Mouse (Mus musculus) adrenal gland, postnatal 10 days (tissue): ENCODE data around the gene Kiz. TPM values are rescaled to one million over a fixed set of nuclear protein-coding genes. Genes with fewer than 3 reads are reported as not detected.
A peak's percentile ranks its signal among the peaks of the same experiment; 100 is the strongest.

ENCODE experiments used
- DNase-seq: peaks from one replicate; pipeline ENCODE4 v3.0.0; 2021; ENCODE audit warnings: mixed read lengths
- total RNA-seq, 2 experiments: library from RNA; stranded (reverse); gene quantifications; 2 replicates each; pipeline ENCODE4 v1.2.3; 2021

The Kiz gene
- total RNA-seq, 2 experiments from 2014 or later = 37.6 to 43.8 TPM

DNA sequence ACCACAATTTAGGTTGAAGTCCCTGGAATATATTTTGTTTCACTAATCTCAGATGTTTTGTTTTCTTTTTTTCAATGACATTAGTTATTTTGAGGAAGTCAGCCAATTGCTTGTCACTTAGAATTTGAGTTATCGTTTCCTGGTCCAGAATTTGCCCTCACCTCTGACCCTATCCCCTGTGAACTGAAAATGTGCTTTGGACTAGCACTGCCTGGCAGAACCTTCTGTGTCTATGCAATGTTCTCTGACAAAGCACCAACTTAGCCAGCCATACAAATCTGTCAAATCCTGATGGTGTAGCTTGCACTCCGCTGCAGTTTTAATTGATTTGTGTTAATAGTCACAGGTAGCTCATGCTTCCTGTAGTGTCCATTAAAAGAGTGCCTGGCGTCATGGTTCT, 10.1 kb downstream of the Kiz start:
- DNase-seq = peak; percentile 27

DNA sequence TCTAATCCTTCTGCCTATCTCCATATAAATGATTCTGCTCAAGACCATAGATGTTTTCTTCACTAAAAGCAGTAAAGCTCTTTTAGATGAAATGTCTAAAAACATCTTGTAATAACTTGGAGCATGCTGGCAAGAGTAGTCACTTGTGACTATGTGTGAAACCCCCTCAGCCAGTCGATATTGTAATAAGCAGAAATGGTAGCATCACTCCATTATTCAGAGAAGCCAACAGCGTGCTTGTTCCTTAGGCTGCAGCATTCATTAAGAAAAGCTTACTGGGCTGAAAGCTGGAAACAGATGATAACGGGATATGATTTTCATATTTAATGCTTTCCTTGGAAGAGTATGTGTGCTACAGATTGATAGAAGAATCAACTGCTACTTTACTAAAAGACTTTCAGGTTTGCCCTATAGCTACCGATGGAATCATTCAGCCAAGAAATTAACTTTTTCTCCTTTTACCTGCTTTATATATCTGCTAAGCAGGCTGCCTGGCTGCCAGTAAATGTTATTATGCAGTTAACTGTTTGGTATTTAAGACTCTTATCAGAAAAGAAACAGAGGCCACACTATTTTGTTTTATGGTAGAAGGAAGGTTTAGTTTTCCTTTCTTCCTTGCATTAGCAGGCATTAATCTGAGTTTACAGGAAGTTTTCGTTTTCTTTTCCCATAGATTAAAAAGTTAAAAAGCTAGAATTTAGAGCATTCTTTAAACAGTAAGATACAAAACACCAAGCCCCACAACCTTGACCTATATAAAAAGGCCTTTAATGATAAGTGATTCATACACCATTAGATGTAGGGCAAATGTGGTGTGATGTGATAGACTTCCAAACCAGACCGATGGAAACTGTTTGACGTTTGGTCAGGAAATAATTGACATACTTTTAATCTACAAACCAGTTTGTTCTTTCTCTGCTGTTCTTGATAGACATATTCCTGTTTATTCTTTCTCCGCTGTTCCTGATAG, 15.9 kb downstream of the Kiz start:
- DNase-seq = no peak

DNA sequence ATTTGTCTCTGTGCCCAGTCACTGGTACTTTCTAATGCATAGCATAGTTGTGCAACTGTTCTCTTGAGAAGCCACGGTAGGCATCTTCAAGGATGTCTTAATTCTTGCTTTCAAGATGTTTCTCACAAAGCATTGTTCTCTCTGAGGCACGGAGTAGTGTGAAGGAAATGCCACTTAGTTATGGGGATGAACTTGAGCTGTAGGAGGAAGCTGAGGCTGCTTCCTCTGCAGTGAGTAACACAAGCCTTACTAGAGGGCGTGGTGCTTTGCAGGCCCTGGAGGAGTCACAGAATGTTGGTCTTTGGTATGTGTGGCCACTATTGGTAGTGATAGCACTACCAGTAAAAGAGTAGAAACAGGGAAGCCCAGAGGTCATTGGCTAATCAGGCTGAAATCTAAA, 17.0 kb downstream of the Kiz start:
- DNase-seq = no peak

DNA sequence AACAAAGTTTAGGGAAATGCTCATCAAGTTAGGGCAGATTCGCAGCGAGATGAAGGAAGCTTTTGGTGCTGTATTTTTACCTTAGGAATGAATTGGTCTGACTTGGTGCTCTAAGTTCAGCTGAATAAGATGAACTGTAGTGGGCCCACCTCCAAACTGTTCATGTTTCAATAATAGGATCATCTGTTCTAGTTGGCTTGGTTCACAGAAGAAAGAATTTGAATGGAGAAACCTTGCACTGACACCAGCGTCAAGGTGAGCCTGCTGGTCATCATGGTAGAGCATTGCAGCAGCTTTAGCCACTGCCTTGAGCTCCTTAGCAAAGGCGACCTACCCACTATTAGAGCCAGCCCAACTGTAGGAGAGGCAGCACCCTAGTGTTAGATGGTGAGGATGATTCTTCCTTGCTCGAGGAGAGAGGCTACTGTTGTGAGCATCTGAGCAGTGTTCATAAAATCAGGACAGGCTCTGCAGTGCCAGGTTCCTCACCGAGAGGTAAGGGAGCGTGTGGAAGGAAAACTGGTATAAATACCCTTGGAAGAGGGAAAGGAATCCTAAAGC, 18.3 kb downstream of the Kiz start:
- DNase-seq = no peak

DNA sequence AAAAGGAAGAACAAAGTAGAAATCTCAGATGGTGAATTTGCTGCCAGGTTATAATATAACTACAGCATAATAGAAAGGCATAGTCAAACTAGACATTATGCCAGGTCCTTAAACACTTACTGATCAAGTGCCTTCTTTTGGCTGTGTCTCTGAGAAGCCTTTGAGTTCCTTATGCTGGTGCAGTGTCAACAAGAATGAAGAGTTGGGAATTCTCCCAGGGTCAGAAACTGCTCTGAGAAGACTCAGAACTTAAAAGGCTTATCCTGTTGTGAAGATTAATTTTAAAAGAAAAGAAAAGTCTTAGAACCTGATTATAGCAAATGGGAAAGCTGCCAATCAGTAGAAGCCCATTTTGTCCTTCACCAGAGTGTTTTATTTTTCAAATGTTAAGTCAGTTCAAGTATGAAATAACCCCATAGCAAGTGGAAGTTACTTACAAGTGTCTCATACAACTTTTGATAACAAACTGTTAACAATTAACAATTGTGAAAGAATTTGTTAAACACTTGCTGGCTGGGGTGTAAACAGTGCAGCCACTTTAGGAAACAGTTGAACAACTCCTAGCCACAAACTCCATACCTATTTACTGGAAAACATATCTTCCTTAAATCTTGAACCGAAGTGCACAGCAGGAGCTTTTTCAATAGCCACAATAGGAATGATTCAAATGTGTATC, 21.9 kb downstream of the Kiz start:
- no peak for DNase-seq

DNA sequence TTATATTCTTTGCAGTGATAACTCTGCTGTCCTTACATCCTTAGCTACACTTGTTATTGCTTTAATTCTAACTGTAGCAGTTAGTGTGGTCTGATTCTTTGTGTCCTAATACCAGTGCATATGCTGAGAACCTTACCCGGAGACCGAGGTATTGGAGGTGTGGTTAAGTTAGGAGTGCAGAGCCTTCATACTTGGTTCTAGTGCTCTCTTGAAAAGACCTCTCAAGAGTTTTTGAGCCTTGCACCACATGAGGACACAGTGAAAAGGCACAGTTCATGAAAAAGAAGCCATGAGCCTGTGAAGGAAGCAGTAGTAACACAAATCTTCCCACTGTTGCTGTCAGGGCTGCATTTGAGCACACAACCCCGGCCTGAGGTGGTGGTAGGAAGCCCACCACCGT, 26.0 kb downstream of the Kiz start:
- DNase-seq = no peak

DNA sequence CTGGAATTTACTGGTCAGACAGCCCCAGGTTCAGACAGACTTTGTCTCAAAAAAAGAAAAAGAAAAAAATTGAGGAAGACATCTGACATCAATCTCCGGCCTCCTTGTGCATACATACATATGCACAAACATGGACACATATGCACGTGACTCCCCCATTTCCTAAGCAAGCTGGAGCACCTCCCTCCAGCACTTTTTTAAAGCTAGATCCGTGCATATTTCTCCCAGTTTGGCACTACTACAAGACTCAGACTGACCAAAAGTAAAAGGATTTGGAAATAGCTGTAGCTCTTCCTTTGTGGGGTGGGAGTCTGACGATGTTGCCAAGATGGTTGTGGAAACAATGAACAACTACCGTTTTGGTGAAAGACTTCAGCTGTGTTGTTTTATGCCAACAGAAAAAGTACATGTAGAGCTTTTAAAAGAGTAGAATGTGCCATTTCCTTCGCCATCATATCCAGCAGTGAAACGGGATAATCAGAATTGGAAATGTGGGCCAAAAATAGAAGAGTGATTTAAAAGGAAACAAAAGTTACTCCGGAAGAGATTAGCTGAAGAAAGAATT, 28.7 kb downstream of the Kiz start:
- no peak for DNase-seq

DNA sequence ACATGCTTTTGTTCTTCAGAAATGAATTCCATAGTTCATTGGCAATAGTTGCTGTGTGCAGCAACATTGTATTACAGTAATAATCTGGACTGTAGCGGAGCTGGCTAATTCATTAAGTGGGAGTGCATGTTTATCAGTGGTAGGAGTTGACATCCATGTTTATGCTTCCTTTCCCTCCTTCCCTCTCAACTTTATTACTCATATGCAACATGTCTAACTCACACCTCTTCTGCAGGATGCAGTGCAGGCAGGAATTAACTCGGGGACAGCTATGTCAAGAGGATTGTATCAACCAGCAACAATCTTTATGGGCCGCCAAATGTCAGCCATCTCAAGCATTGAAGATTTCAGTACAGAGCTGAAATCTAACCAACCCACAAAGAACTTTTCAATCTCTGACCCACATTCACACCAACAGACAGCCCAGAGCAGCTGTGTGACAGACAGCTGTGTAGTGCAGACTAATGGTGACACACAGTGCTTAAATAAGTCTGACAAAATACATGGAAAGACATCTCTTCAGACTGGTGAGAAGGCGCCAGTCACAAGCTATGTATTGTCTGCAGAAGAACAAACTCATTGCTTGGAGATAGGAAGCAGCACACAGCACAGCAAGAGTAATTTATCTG, 33.2 kb downstream of the Kiz start:
- no peak for DNase-seq

DNA sequence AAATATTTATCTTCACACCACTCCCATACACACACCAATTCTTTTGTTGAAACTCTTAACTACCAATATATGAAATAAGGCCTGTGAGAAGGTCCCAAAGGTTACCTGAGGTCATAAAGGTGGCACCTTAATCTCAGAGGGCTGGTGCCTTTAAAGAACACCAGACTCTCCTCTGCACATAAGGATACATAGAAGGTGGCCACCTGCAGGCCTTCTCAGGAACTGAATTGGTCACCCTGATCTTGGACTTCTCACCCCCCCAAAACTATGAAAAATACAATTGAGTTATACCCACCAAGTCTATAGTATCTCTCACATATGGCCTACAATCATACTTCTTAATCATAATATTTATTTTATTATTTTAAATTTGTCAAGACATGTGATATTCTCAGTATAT, 43.3 kb downstream of the Kiz start:
- DNase-seq = no peak

DNA sequence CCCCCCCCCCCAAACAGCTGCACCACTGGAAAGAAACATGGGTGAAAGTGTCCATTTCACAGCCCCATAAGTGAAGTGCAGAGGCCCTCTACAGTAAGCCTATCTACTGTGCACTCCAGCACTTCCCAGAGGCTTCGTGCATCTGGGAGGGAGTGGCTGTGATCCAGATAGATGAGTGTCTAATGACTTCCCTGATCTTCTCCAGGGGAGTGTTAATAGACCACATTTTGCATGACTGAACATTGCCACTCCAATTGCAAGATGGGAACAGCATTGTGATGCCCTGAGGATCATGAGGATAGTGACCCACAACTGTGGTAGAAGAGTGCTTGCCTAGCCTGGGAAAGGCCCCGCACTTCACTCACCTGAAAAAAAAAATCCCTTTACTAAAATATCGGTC, 60.4 kb downstream of the Kiz start:
- DNase-seq = no peak

DNA sequence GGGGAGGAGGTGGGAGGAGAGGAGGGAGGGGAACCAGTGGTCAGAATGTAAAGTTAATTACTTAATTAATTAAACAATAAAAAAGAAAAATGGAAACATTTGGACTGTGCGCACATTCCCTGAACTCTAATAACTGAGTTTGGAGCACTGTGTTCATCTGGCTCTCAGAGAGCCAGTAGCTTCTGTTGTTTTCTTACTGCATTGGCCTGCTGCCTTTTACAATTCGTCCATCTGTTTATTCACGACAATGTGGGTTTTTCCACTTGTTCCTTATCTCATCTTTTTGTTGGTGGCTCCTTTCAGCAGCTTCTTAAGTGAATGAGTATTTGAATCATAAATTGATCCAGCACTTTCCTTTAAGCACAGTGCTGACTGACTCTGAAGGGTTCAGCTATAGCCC, 62.1 kb downstream of the Kiz start:
- no peak for DNase-seq

DNA sequence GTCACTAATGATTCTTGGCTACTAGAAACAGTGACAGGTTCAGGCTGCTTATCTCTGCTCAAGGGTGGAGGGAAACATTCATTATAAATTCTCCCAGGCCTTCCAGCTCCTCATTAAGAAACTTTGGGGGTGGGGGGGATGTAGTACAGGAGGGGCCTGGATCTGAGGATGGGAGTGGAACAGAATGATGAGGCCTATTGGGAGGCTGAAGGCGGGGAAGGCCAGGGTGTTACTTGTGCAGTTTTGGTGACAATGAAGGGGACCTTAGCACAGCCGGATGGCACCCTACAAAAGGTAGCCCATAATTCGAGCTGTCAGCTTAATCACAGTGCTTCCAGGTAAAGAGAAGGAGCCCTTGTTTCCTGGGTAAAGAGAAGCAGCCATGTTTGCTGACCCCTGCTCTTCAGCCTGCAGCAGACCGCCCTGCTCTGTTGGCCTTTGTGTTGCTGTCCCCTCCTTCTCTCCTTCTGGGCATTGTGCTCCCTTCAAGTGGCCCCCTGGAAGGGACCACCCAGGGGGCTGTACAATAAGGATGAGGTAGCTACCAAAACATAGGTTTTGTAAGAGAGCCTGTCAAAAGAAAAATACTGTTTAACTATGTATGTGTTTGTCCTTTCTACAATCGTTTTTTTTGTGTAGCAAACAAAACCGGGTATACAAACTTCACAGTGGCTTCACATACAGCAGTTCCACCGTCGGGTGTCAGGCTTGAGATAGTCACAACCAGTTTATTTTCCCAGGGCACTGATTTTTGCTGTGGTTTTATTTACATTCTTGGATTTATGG, 64.9 kb downstream of the Kiz start:
- no peak for DNase-seq

DNA sequence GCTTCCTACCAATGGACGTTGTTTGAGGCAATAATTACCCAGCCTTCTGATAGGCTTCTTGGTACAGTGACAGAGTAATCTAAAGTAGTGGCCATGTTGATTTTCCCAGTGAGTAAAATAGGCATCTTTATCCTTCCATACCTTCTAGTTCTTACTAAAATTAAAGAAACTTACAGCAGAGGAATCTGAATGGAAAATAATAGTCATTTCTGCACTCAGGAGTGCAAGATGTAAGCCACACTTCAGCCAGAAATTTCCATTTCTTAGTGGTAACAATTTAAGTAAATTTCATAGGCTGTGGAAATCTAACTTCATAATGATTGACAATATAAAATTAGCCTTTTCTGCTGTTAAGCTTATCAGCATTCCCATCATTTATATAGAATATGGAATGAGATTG, 69.6 kb downstream of the Kiz start:
- no peak for DNase-seq

DNA sequence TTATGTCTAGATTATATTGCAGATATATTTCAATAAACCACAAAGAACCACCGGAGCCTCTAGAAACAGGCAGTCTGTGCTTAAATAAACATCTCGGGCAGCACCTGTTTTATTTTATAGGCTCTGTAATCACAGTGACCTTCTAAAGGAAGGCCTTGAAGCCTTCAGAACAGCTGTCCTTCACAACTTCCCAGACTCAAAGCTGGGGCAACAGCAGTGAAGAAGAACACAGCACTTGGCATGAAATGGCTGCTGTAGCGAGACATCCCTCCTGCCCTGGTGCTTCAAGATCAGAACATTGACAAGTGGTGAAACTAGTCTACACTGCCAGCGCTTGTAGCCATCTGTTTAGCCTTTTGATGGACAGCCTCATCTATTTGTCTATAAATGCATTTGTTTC, 70.2 kb downstream of the Kiz start:
- no peak for DNase-seq

DNA sequence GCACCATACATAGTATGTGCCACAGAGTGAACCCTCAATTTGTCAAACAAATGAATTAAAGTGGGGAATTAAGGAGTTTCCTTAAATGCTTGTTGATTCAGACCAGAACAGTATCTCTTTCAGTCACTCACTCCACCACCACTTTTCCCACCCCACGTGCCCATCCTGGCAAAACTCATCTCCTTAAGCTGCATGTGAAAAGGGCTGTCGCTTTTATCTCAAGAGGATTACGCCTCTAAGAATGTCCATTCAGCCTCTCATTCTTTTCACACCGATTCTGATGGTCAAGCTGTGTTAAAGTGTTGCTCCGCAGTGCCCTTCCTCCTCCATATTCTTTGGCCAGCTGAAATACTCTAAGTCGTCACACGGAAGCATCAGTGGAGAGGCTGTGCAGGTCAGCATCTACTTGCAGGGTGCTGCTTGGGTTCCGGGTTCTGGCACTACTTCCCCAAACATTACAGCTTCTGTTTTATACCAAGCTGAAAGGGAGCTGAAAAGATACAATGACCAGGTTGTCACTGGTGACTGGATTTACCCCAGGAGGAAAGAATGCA, 92.6 kb downstream of the Kiz start:
- no peak for DNase-seq

DNA sequence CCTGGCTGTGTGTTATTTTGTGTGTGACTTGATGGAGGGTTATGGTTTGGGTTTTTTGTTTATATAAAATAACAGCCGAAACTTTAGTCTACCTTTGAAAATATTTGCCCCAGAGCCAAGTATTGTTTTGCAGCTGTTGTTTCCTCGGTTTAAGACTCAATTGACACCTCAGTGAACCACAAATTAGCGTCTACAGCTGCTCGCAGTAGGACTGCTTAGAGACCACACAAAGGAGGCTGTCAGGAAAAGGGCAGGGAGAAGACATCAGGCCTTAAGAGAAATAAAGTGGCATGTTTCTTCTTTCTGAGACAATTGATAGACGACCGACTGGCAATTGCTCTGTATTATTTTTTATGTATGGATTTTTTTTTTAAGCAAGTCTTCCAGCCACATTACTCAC, 100.7 kb downstream of the Kiz start:
- DNase-seq = no peak

DNA sequence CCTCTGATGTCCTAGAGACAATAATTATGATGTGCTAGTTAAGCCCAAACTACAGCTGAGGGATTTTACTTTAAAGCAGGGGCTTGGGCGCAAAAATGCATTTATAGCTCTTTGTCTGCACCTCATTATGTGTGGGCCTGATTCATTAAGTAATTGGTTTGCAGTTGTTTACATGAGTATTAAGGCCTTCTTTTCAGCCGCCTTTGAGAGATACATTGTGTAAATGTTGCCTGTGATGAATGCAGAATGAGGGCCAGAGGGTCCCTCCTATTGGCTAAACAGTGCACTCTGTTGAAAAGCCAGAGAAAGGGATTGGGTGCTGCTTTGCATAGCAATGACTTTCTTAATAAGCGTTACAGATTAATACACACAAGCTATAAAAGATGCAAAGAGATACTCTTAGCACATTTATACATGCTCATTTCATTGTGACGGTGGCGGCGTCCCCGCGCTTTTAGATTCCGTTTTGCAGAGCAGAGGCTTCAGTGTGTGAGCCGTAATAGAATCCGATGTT, 102.8 kb downstream of the Kiz start:
- DNase-seq = no peak

DNA sequence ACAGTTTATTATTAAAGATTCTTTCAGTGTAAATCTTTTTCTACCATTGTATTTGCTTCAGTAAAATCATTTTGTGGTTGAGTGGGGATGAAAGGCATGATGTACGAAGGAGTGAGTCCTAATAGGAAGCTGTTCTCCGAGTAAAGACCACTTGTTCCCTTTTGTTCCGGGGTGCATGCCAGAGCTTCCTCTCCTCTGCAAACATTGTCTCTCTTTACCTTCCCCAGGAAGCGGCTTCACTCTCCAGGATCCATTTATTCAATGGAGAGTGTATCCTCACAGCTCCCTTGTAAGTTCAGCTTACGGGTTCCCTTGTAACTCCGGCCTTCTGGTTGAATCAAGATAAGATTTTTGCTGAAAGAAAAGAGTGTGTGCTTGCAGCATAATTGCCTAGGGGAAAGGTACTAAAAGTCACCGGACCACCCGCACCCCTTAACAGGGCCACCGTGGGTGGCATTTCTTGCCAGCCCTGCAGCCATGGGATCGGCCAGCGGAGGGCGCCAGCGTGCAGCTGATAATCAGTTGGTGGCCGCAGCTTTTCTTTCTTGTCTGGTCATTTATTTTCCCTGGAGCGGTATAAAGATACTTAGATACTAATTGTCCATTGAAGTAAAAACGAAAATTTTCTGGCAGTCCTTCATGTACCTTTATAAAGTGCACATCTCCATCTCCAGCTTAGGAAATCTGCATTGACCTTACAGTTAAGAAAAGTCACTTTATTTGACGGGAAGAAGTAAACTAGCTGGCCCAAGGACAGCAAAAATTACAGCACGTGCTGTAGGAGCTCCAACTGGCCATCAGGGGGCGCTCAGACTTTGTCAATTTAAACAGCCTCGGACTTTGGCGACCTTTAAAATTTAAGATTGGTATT, 103.5 kb downstream of the Kiz start:
- DNase-seq = peak; percentile 93

DNA sequence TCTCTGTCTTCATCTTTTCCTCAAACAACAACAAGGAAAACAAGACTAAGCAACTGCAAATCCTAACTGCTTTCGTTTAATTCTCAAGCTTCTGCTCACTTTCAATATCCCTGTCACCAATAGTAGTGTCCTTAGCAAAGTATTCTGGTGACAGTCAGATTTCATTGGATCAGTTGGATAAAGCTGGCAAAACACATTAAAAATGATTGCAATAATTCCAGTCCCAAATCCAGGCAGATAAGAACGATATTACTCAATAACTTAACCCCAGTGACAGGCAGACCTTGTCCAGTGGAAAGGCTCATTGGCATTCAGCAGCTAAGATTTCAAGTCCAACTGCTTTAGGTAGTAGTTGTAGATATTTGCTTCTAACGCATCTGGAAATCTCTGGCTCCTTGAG, 119.4 kb downstream of the Kiz start:
- DNase-seq = no peak

DNA sequence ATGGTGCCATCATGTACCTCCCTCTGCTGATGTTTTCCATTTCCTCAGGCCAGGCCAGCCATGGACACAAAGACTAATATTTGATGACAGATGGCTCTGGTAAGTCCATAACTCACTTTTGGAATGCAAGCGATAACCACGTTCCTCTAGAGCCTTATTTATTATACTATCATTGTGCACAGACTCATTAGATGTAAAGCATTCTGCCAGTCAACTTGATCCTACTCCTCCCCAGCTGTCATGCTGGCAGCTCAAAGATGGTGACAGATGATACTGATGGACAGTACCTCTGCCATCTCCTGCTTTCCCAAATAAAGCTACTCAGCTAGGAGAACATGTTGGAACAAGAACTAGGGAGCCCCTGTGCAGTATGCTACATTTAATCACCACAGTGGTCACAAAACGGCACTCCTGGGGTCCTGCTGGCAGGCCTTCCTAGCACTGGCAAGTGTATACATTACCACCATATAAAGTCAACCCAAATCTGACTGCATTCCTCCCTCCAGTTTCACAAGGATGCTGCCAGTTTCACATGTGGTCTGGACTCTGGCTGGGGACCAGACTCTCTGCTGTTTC, 119.9 kb downstream of the Kiz start:
- DNase-seq = no peak
